8 mouse cellular contexts compared by ENCODE assay signal in genomic region chr12:38779186-38779777, GRCm38 (mm10). TPM values are rescaled to one million over a fixed set of nuclear protein-coding genes. Genes with fewer than 3 reads are reported as not detected.
DNase-seq lines count a peak whose midpoint lies in the region; ATAC-seq lines count a peak whose summit lies in the region.

Gene Etv1 (plus strand): TSS chr12:38779380.

- H3K27ac ChIP-seq in hindbrain, embryonic 11.5 days (ENCODE audit: low read depth, low read length), result peak within 1 kb of the TSS; percentile 67

- peak; percentile 57 for DNase-seq in NIH3T3 (ENCODE audit: low read depth)
- peak; percentile 72 for DNase-seq in brain, adult 2 months (ENCODE audit: low read depth, low spot score)
- DNase-seq in forelimb bud, embryonic 11.5 days (ENCODE audit: low read depth, low spot score), result peak; percentile 49
- peak; percentile 67 for DNase-seq in hindbrain, embryonic 11.5 days (ENCODE audit: low spot score)
- no peak for DNase-seq in layer of hippocampus, postnatal 36 days
- peak; percentile 43 for DNase-seq in lung, postnatal 25 days (ENCODE audit: low spot score)
- peak; percentile 19 for DNase-seq in ovary, postnatal 36 days (ENCODE audit: low spot score)
- DNase-seq in urinary bladder, postnatal 14 days (ENCODE audit: low spot score), result peak; percentile 12

- peak; percentile 46 for ATAC-seq in hindbrain, embryonic 11.5 days (ENCODE audit: low FRiP score)

- no peaks in the 10 kb centered on the region for H3K36me3 ChIP-seq in hindbrain, embryonic 11.5 days (ENCODE audit: control insufficient read depth, insufficient read depth, low read length)

- under 1% methylated on average over 20 of the region's 20 CpGs for WGBS in hindbrain, embryonic 11.5 days

- H3K9me3 ChIP-seq in hindbrain, embryonic 11.5 days (ENCODE audit: control insufficient read depth, low read length), result no peaks in the 10 kb centered on the region

- peak within 1 kb of the TSS; percentile 59 for H3K9ac ChIP-seq in hindbrain, embryonic 11.5 days (ENCODE audit: low read depth, low read length)

- peak within 1 kb of the TSS; percentile 57 for H3K4me3 ChIP-seq in hindbrain, embryonic 11.5 days (ENCODE audit: low read depth, low read length)

- H3K4me1 ChIP-seq in hindbrain, embryonic 11.5 days (replicated peaks; ENCODE audit: control insufficient read depth, insufficient read depth, low read length), result 0 out of 2 replicates have a peak, but pooled peaks cover 2% of the 10 kb centered on the region

- no peaks in the 10 kb centered on the region; the same call in 1 of the 2 replicates for H3K27me3 ChIP-seq in hindbrain, embryonic 11.5 days (ENCODE audit: control insufficient read depth, insufficient read depth, low read length)

- H3K4me2 ChIP-seq in hindbrain, embryonic 11.5 days (replicated peaks; ENCODE audit: low read depth, low read length), result peak within 1 kb of the TSS; percentile 73

RNA-seq across cellular contexts. Expression of gene Etv1, which starts in this region (rescaled TPM):
- 14.8 and 17.7 TPM in 2 replicates for polyA plus RNA-seq in hindbrain, embryonic 11.5 days (2014; fragmentation: Nextera tagmentation; extraction: Ambion mirVana)
- total RNA-seq in layer of hippocampus, postnatal 36 days (2021), result 10 to 100 TPM; 87.4 to 93.5 TPM

Comparison
In these comparisons a context has a peak if more than half of its experiments do, and no peak if none do; other contexts are left out.
1. DNase-seq: peak in NIH3T3 (single experiment), brain, adult 2 months (single experiment), forelimb bud, embryonic 11.5 days (single experiment), hindbrain, embryonic 11.5 days (single experiment), lung, postnatal 25 days (single experiment), ovary, postnatal 36 days (single experiment) and urinary bladder, postnatal 14 days (single experiment); none in layer of hippocampus, postnatal 36 days (0 of 2).